Comparison of ENCODE assay signal across 9 mouse cellular contexts in the genomic region with DNA sequence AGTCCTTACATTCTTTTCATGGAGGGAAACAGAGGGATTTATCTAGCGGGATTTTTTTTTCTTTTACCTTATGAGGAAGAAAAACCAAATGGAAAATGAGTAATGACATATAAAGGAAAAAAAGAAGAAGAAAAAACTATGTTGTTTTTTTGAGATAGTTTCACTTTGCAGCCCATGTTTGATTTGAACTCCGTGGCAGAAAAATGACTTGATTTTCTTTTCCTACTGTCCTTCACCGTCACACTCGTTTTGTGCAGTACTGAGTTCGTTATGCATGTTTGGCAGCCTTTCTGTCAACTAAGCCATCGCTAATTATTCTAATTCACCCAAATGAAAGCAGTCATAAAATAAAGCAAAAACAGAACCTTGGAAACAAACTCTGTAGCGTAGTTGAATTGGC. TPM values are rescaled to one million over a fixed set of nuclear protein-coding genes. Genes with fewer than 3 reads are reported as not detected.
DNase-seq lines count a peak whose midpoint lies in the region; TF ChIP-seq lines count a peak whose summit lies in the region.
"Had no signal": no experiment of that assay in that cellular context is flagged by ENCODE, and none has a peak within 500 bp of the region (broad histone marks: within the 10 kb centered on the region; RNA-seq: fewer than 3 reads in every experiment).

No protein-coding gene starts in this region.

- no peaks in the 10 kb centered on the region for H3K9me3 ChIP-seq in embryonic facial prominence, embryonic 10.5 days

- intact Hi-C loops in left cerebral cortex, adult 2 months (cut with DNase I), result loop anchor here (10.0 kb wide), 1 partner anchor 202 kb away; a partner anchor contains a TSS
- intact Hi-C loops in left cerebral cortex, postnatal 4 days (cut with DNase I), result loop anchor here (10.0 kb wide), 1 partner anchor 62 kb away; no protein-coding TSS in a partner anchor

- H3K27me3 ChIP-seq in embryonic facial prominence, embryonic 10.5 days (replicated peaks; ENCODE audit: low read depth, poor library complexity, severe bottlenecking), result peaks cover 47% of the 10 kb centered on the region

- no peak for TF ChIP-seq CTCF in left cerebral cortex, adult 2 months (IDR thresholded peaks at IDR 0.05)

- H3K36me3 ChIP-seq in embryonic facial prominence, embryonic 10.5 days (replicated peaks), result no peaks in the 10 kb centered on the region

- 17% methylated on average over 7 of the region's 7 CpGs for WGBS in embryonic facial prominence, embryonic 10.5 days

- H3K4me3 ChIP-seq in left cerebral cortex, adult 2 months, result peak overlapping the region; percentile 72
- H3K4me3 ChIP-seq in embryonic facial prominence, embryonic 10.5 days, result peak overlapping the region; percentile 77

- peaks cover 36% of the 10 kb centered on the region for H3K4me1 ChIP-seq in embryonic facial prominence, embryonic 10.5 days

- DNase-seq in left cerebral cortex, adult 2 months (ENCODE audit: extremely low spot score in 1 of 2, low spot score in 2 of 2), result no peak
- DNase-seq in left cerebral cortex, postnatal 4 days, result no peak
- no peak for DNase-seq in embryonic facial prominence, embryonic 10.5 days (ENCODE audit: low spot score)
- DNase-seq in induced T-regulatory cell, adult 2 months (ENCODE audit: low read depth), result peak; percentile 55
- DNase-seq in naive thymus-derived CD4-positive, alpha-beta T cell, adult 2 months (ENCODE audit: low read depth), result peak; percentile 43
- no peak for DNase-seq in right cerebral cortex, postnatal 36 days (ENCODE audit: low spot score in 2 of 2)
- DNase-seq in adrenal gland, postnatal 4 days (ENCODE audit: low spot score in 2 of 2), result no peak
- DNase-seq in cerebellum, postnatal 25 days, result no peak
- DNase-seq: lung, adult 18-20 months had no signal

- H3K27ac ChIP-seq in left cerebral cortex, adult 2 months, result peak overlapping the region; percentile 86
- peak overlapping the region; percentile 93 for H3K27ac ChIP-seq in embryonic facial prominence, embryonic 10.5 days (replicated peaks)

RNA-seq across cellular contexts. Expression of a gene that starts 4.5 kb away (rescaled TPM):
- total RNA-seq in left cerebral cortex, adult 2 months (2021), result 10 to 100 TPM; 27.5 to 28.2 TPM
- total RNA-seq in left cerebral cortex, postnatal 4 days (2021), result 10 to 100 TPM; 43.0 to 44.8 TPM
- 24.7 and 25.0 TPM in 2 replicates for polyA plus RNA-seq in embryonic facial prominence, embryonic 10.5 days (2016; fragmentation: Nextera tagmentation; extraction: Ambion mirVana)
- 10 to 100 TPM; 29.1 to 32.0 TPM for total RNA-seq in adrenal gland, postnatal 4 days (2021)

RNA-seq across cellular contexts. Expression of a gene that starts 6.3 kb away (rescaled TPM):
- not detected for total RNA-seq in left cerebral cortex, adult 2 months (2021)
- not detected for total RNA-seq in left cerebral cortex, postnatal 4 days (2021)
- 2.4 and 2.8 TPM in 2 replicates for polyA plus RNA-seq in embryonic facial prominence, embryonic 10.5 days (2016; fragmentation: Nextera tagmentation; extraction: Ambion mirVana)
- not detected for total RNA-seq in adrenal gland, postnatal 4 days (2021)

Comparison
In these comparisons a context has a peak if more than half of its experiments do, and no peak if none do; other contexts are left out.
1. DNase-seq: peak in induced T-regulatory cell, adult 2 months (single experiment) and naive thymus-derived CD4-positive, alpha-beta T cell, adult 2 months (single experiment); none in left cerebral cortex, adult 2 months (0 of 2), left cerebral cortex, postnatal 4 days (single experiment), embryonic facial prominence, embryonic 10.5 days (single experiment), right cerebral cortex, postnatal 36 days (0 of 2), adrenal gland, postnatal 4 days (0 of 2) and cerebellum, postnatal 25 days (0 of 2).